Mouse (Mus musculus): ENCODE results near the gene Pkd1l3.

Pkd1l3 gene

GRCm38 (mm10) chr8:109614243-109615210 lies at the start of gene Pkd1l3:
TSS of gene Pkd1l3 (plus strand) at chr8:109614517.
- DNase-seq (ENCODE audit: low spot score in 2 of 2) = peak in 1 of 2 experiments; percentile 27

- no peak for DNase-seq (ENCODE audit: low spot score in 2 of 2)
Observed at GRCm38 (mm10) chr8:109564766-109565165, 49.6 kb upstream of the Pkd1l3 start.

- DNase-seq (ENCODE audit: low spot score in 2 of 2) = peak; percentile 96 to 97
Observed at GRCm38 (mm10) chr8:109565498-109566333, 48.6 kb upstream of the Pkd1l3 start, which contains the start of the genes Dhx38 and Txnl4b. TSS of gene Dhx38 (minus strand) at chr8:109565861. TSS of gene Txnl4b (plus strand) at chr8:109565892.

- DNase-seq (ENCODE audit: low spot score in 2 of 2) = no peak
Observed at GRCm38 (mm10) chr8:109571139-109571538, 43.2 kb upstream of the Pkd1l3 start.

GRCm38 (mm10) chr8:109576311-109576710 lies 38.0 kb upstream of the Pkd1l3 start:
- DNase-seq (ENCODE audit: low spot score in 2 of 2) = no peak

- no peak for DNase-seq (ENCODE audit: low spot score in 2 of 2)
Observed at GRCm38 (mm10) chr8:109578900-109579301, 35.4 kb upstream of the Pkd1l3 start, which contains the start of gene Hp. TSS of gene Hp (minus strand) at chr8:109579172.

- DNase-seq (ENCODE audit: low spot score in 2 of 2) = no peak
Observed at GRCm38 (mm10) chr8:109584293-109584692, 30.0 kb upstream of the Pkd1l3 start.

GRCm38 (mm10) chr8:109584830-109585229 lies 29.5 kb upstream of the Pkd1l3 start:
- DNase-seq (ENCODE audit: low spot score in 2 of 2) = no peak

- no peak for DNase-seq (ENCODE audit: low spot score in 2 of 2)
Observed at GRCm38 (mm10) chr8:109585652-109586051, 28.7 kb upstream of the Pkd1l3 start.

- no peak for DNase-seq (ENCODE audit: low spot score in 2 of 2)
Observed at GRCm38 (mm10) chr8:109586972-109587504, 27.3 kb upstream of the Pkd1l3 start.

- DNase-seq (ENCODE audit: low spot score in 2 of 2) = no peak
Observed at GRCm38 (mm10) chr8:109590901-109591300, 23.4 kb upstream of the Pkd1l3 start.

GRCm38 (mm10) chr8:109591367-109591766 lies 22.9 kb upstream of the Pkd1l3 start:
- no peak for DNase-seq (ENCODE audit: low spot score in 2 of 2)

- DNase-seq (ENCODE audit: low spot score in 2 of 2) = no peak
Observed at GRCm38 (mm10) chr8:109592164-109592563, 22.2 kb upstream of the Pkd1l3 start.

GRCm38 (mm10) chr8:109593117-109593788 lies 21.1 kb upstream of the Pkd1l3 start:
- peak in 1 of 2 experiments; percentile 31 for DNase-seq (ENCODE audit: low spot score in 2 of 2)

- peak; percentile 59 to 82 for DNase-seq (ENCODE audit: low spot score in 2 of 2)
Observed at GRCm38 (mm10) chr8:109595854-109596253, 18.5 kb upstream of the Pkd1l3 start.

GRCm38 (mm10) chr8:109606725-109607124 lies 7.6 kb upstream of the Pkd1l3 start:
- DNase-seq (ENCODE audit: low spot score in 2 of 2) = no peak

- no peak for DNase-seq (ENCODE audit: low spot score in 2 of 2)
Observed at GRCm38 (mm10) chr8:109607650-109608049, 6.7 kb upstream of the Pkd1l3 start.

- peak; percentile 92 to 97 for DNase-seq (ENCODE audit: low spot score in 2 of 2)
Observed at GRCm38 (mm10) chr8:109608271-109609152, 5.8 kb upstream of the Pkd1l3 start, which contains the start of gene Dhodh. TSS of gene Dhodh (minus strand) at chr8:109608673.

GRCm38 (mm10) chr8:109609153-109609502 lies 5.2 kb upstream of the Pkd1l3 start:
- peak in 1 of 2 experiments; percentile 41 for DNase-seq (ENCODE audit: low spot score in 2 of 2)

GRCm38 (mm10) chr8:109615569-109615968 lies 1.3 kb downstream of the Pkd1l3 start:
- DNase-seq (ENCODE audit: low spot score in 2 of 2) = no peak
